Mouse (Mus musculus) cerebellum, adult 11 months (tissue): ENCODE results near the gene Map6.

Experiments
- DNase-seq: peaks from one replicate; pipeline ENCODE4 v3.0.0; 2022

Map6 gene

GRCm38 (mm10) chr7:99267251-99267896, at the start of gene Map6:
TSS of gene Map6 (plus strand) at chr7:99267447.
- DNase-seq: peak; percentile 73

GRCm38 (mm10) chr7:99224225-99224624, 43.0 kb upstream of the Map6 start:
- DNase-seq: no peak

- DNase-seq: no peak
These were observed 42.5 kb upstream of the Map6 start for GRCm38 (mm10) chr7:99224648-99225190.

- no peak for DNase-seq
These were observed 41.8 kb upstream of the Map6 start for GRCm38 (mm10) chr7:99225421-99225820.

GRCm38 (mm10) chr7:99226662-99227061, 40.6 kb upstream of the Map6 start:
- no peak for DNase-seq

- no peak for DNase-seq
These were observed 40.0 kb upstream of the Map6 start for GRCm38 (mm10) chr7:99227267-99227666.

GRCm38 (mm10) chr7:99228825-99229224, 38.4 kb upstream of the Map6 start:
- DNase-seq: no peak

GRCm38 (mm10) chr7:99229411-99229810, 37.8 kb upstream of the Map6 start:
- DNase-seq: no peak

- no peak for DNase-seq
These were observed 37.0 kb upstream of the Map6 start for GRCm38 (mm10) chr7:99230061-99230747.

GRCm38 (mm10) chr7:99232571-99232970, 34.7 kb upstream of the Map6 start:
- DNase-seq: no peak

- no peak for DNase-seq
These were observed 32.3 kb upstream of the Map6 start for GRCm38 (mm10) chr7:99234916-99235315.

GRCm38 (mm10) chr7:99235657-99236056, 31.6 kb upstream of the Map6 start:
- no peak for DNase-seq

- DNase-seq: no peak
These were observed 30.2 kb upstream of the Map6 start for GRCm38 (mm10) chr7:99236888-99237660.

GRCm38 (mm10) chr7:99238417-99238816, 28.8 kb upstream of the Map6 start, which contains the start of gene Mogat2:
TSS of gene Mogat2 (minus strand) at chr7:99238619.
- DNase-seq: no peak

GRCm38 (mm10) chr7:99242097-99242496, 25.1 kb upstream of the Map6 start:
- no peak for DNase-seq

GRCm38 (mm10) chr7:99248157-99248742, 19.0 kb upstream of the Map6 start:
- DNase-seq: no peak

GRCm38 (mm10) chr7:99248906-99249581, 18.2 kb upstream of the Map6 start:
- no peak for DNase-seq

- peak; percentile 31 for DNase-seq
These were observed 17.7 kb upstream of the Map6 start for GRCm38 (mm10) chr7:99249582-99249911.

GRCm38 (mm10) chr7:99250386-99250785, 16.9 kb upstream of the Map6 start:
- no peak for DNase-seq

GRCm38 (mm10) chr7:99255006-99255405, 12.2 kb upstream of the Map6 start:
- DNase-seq: no peak

GRCm38 (mm10) chr7:99261900-99262299, 5.3 kb upstream of the Map6 start:
- DNase-seq: no peak

- no peak for DNase-seq
These were observed 3.7 kb upstream of the Map6 start for GRCm38 (mm10) chr7:99263509-99263908.

GRCm38 (mm10) chr7:99264597-99264996, 2.6 kb upstream of the Map6 start:
- DNase-seq: no peak
